Mouse (Mus musculus): ENCODE data around the gene Cfap43. TPM values are rescaled to one million over a fixed set of nuclear protein-coding genes. Genes with fewer than 3 reads are reported as not detected.

Cfap43 gene
- total and polyA plus RNA-seq, 3 experiments = 3.2 to 12.7 (median 11.7) TPM

- H3K9ac ChIP-seq (ENCODE audit: insufficient read depth, low read depth) = no peak overlapping the region
- H3K27me3 ChIP-seq (replicated peaks) = peaks cover 1% of the 10 kb centered on the region
- no peaks in the 10 kb centered on the region for H3K79me2 ChIP-seq (replicated peaks; ENCODE audit: control insufficient read depth, extremely low read depth, insufficient read depth, poor library complexity, severe bottlenecking)
- no peak for DNase-seq (ENCODE audit: extremely low read depth)
- no peaks in the 10 kb centered on the region for H3K9me3 ChIP-seq (replicated peaks; ENCODE audit: low read length)
- H3K36me3 ChIP-seq (replicated peaks in 1 of 2; ENCODE audit: control insufficient read depth in 1 of 2, insufficient read depth in 1 of 2, low read length in 1 of 2) = no peaks in the 10 kb centered on the region
- TF ChIP-seq MEF2A (IDR thresholded peaks at IDR 0.05; ENCODE audit: borderline replicate concordance, low read depth, low read length) (no peak), POLR2AphosphoS2 (IDR thresholded peaks at IDR 0.05; ENCODE audit: low read depth, low read length) (no peak), MAFK (IDR thresholded peaks at IDR 0.05; ENCODE audit: insufficient replicate concordance, low read length) (no peak), ELF1 (IDR thresholded peaks at IDR 0.05; ENCODE audit: low read depth, low read length) (no peak), CTCF (conservative IDR thresholded peaks at IDR 0.05 in 1 of 2, IDR thresholded peaks at IDR 0.05 in 1 of 2; ENCODE audit: low read depth in 2 of 2, low read length in 2 of 2) (no peak), PAX5 (IDR thresholded peaks at IDR 0.05; ENCODE audit: low read length) (no peak), ZKSCAN1 (IDR thresholded peaks at IDR 0.05; ENCODE audit: borderline replicate concordance, low read depth, low read length) (no peak), JUND (conservative IDR thresholded peaks at IDR 0.05; ENCODE audit: low read depth, low read length) (no peak), JUN (IDR thresholded peaks at IDR 0.05; ENCODE audit: insufficient read depth, low read depth, low read length) (no peak), MAZ (IDR thresholded peaks at IDR 0.05; ENCODE audit: low read depth, low read length) (no peak), USF1 (IDR thresholded peaks at IDR 0.05; ENCODE audit: low read depth, low read length) (no peak), BHLHE40 (IDR thresholded peaks at IDR 0.05; ENCODE audit: low read depth, low read length) (no peak), CHD1 (IDR thresholded peaks at IDR 0.05; ENCODE audit: low read depth, low read length) (no peak), SMC3 (IDR thresholded peaks at IDR 0.05; ENCODE audit: low read depth, low read length) (no peak)
- H3K4me3 ChIP-seq (replicated peaks in 1 of 3; ENCODE audit: low read depth in 2 of 3, low read length in 2 of 3, poor library complexity in 1 of 3) = no peak overlapping the region
- dilution Hi-C loops (cut with MboI; ENCODE audit: extremely low pct_ligation_motif_present, extremely low pct_unique_long_range_greater_than_20kb, low sequenced_read_pairs) = no loop called here
- no peak overlapping the region for H3K4me2 ChIP-seq (ENCODE audit: insufficient read depth, low read depth, poor library complexity, severe bottlenecking)
- no peak overlapping the region for H3K27ac ChIP-seq (ENCODE audit: insufficient read depth, low read depth)
- peaks cover 3 to 21% of the 10 kb centered on the region in 2 experiments; a peak in 3 of 4 replicates for H3K4me1 ChIP-seq (ENCODE audit: control insufficient read depth in 1 of 2, insufficient read depth in 2 of 2)
- in situ Hi-C loops (cut with MboI; ENCODE audit: low pct_ligation_motif_present, low pct_unique_long_range_greater_than_20kb, low sequenced_read_pairs) = loop anchor here (5.0 kb wide), 1 partner anchor 51 kb away; no protein-coding TSS in a partner anchor
Measured at GRCm38 (mm10) chr19:47881538-47881937, 37.5 kb downstream of the Cfap43 start.

- H3K9me3 ChIP-seq (replicated peaks; ENCODE audit: low read length) = no peaks in the 10 kb centered on the region
- no peaks in the 10 kb centered on the region for H3K79me2 ChIP-seq (replicated peaks; ENCODE audit: control insufficient read depth, extremely low read depth, insufficient read depth, poor library complexity, severe bottlenecking)
- no peak for DNase-seq (ENCODE audit: extremely low read depth)
- no peak overlapping the region for H3K4me2 ChIP-seq (ENCODE audit: insufficient read depth, low read depth, poor library complexity, severe bottlenecking)
- in situ Hi-C loops (cut with MboI; ENCODE audit: low pct_ligation_motif_present, low pct_unique_long_range_greater_than_20kb, low sequenced_read_pairs) (no loop called here), dilution Hi-C loops (cut with MboI; ENCODE audit: extremely low pct_ligation_motif_present, extremely low pct_unique_long_range_greater_than_20kb, low sequenced_read_pairs) (no loop called here)
- TF ChIP-seq RCOR1 (conservative IDR thresholded peaks at IDR 0.05; ENCODE audit: low read depth, low read length) (no peak), ETS1 (conservative IDR thresholded peaks at IDR 0.05; ENCODE audit: low read depth, low read length) (no peak), ZKSCAN1 (IDR thresholded peaks at IDR 0.05; ENCODE audit: borderline replicate concordance, low read depth, low read length) (no peak), MEF2A (IDR thresholded peaks at IDR 0.05; ENCODE audit: borderline replicate concordance, low read depth, low read length) (no peak), TCF12 (IDR thresholded peaks at IDR 0.05; ENCODE audit: low read depth, low read length) (no peak)
- H3K36me3 ChIP-seq (replicated peaks in 1 of 2; ENCODE audit: control insufficient read depth in 1 of 2, insufficient read depth in 1 of 2, low read length in 1 of 2) = no peaks in the 10 kb centered on the region
- no peak overlapping the region for H3K4me3 ChIP-seq (replicated peaks in 1 of 3; ENCODE audit: low read depth in 2 of 3, low read length in 2 of 3, poor library complexity in 1 of 3)
- H3K27me3 ChIP-seq (replicated peaks) = peaks cover 3% of the 10 kb centered on the region
- no peak overlapping the region for H3K9ac ChIP-seq (ENCODE audit: insufficient read depth, low read depth)
- H3K27ac ChIP-seq (ENCODE audit: insufficient read depth, low read depth) = no peak overlapping the region
- H3K4me1 ChIP-seq (ENCODE audit: control insufficient read depth in 1 of 2, insufficient read depth in 2 of 2) = no peaks in the 10 kb centered on the region
Measured at GRCm38 (mm10) chr19:47876252-47876651, 42.8 kb downstream of the Cfap43 start.
